Mouse (Mus musculus): ENCODE measurements around the gene Smyd1. TPM values are rescaled to one million over a fixed set of nuclear protein-coding genes. Genes with fewer than 3 reads are reported as not detected.

Gene Smyd1
- polyA plus RNA-seq, 1 experiment from 2014 or later, result 0.32 TPM

GRCm38 (mm10) chr6:71193151-71193740 lies 128.8 kb downstream of the Smyd1 start:
- no peak overlapping the region for H3K27ac ChIP-seq
- H3K4me2 ChIP-seq, result no peak overlapping the region
- no peaks in the 10 kb centered on the region for H3K36me3 ChIP-seq
- H3K4me3 ChIP-seq (replicated peaks), result no peak overlapping the region
- H3K4me1 ChIP-seq, result no peaks in the 10 kb centered on the region
- H3K9me3 ChIP-seq, result no peaks in the 10 kb centered on the region
- H3K27me3 ChIP-seq (replicated peaks), result no peaks in the 10 kb centered on the region
- ATAC-seq (ENCODE audit: insufficient read depth, low FRiP score, low read depth), result no peak
- WGBS, result 85% methylated on average over 6 of the region's 6 CpGs
- no peak overlapping the region for H3K9ac ChIP-seq

- Histone ChIP-seq H3K27ac (no peak overlapping the region), H3K36me3 (no peaks in the 10 kb centered on the region), H3K4me3 (replicated peaks) (no peak overlapping the region), H3K9ac (no peak overlapping the region), H3K4me2 (no peak overlapping the region), H3K9me3 (no peaks in the 10 kb centered on the region), H3K27me3 (replicated peaks) (no peaks in the 10 kb centered on the region), H3K4me1 (no peaks in the 10 kb centered on the region)
- whole genome bisulfite sequencing, result 86% methylated on average over 2 of the region's 2 CpGs
- ATAC-seq (ENCODE audit: insufficient read depth, low FRiP score, low read depth), result no peak
These were observed 131.5 kb downstream of the Smyd1 start for GRCm38 (mm10) chr6:71190501-71190900.

- Histone ChIP-seq H3K4me3 (replicated peaks) (no peak overlapping the region), H3K9me3 (no peaks in the 10 kb centered on the region), H3K4me1 (no peaks in the 10 kb centered on the region), H3K27me3 (replicated peaks) (no peaks in the 10 kb centered on the region), H3K9ac (no peak overlapping the region), H3K36me3 (no peaks in the 10 kb centered on the region), H3K27ac (no peak overlapping the region), H3K4me2 (no peak overlapping the region)
- no peak for ATAC-seq (ENCODE audit: insufficient read depth, low FRiP score, low read depth)
- WGBS, result 59% methylated on average over 1 of the region's 1 CpGs
These were observed 132.5 kb downstream of the Smyd1 start for GRCm38 (mm10) chr6:71189578-71189977.

- no peak overlapping the region for H3K9ac ChIP-seq
- H3K4me3 ChIP-seq (replicated peaks), result no peak overlapping the region
- H3K9me3 ChIP-seq, result no peaks in the 10 kb centered on the region
- H3K4me1 ChIP-seq, result no peaks in the 10 kb centered on the region
- no peak overlapping the region for H3K27ac ChIP-seq
- H3K36me3 ChIP-seq, result no peaks in the 10 kb centered on the region
- H3K27me3 ChIP-seq (replicated peaks), result no peaks in the 10 kb centered on the region
- no peak overlapping the region for H3K4me2 ChIP-seq
- no peak for ATAC-seq (ENCODE audit: insufficient read depth, low FRiP score, low read depth)
- WGBS, result 68% methylated on average over 7 of the region's 7 CpGs
These were observed 137.0 kb downstream of the Smyd1 start for GRCm38 (mm10) chr6:71184941-71185604.

GRCm38 (mm10) chr6:71180596-71180995 lies 141.4 kb downstream of the Smyd1 start:
- 80% methylated on average over 1 of the region's 1 CpGs for WGBS
- no peak for ATAC-seq (ENCODE audit: insufficient read depth, low FRiP score, low read depth)

GRCm38 (mm10) chr6:71172812-71173580 lies 149.0 kb downstream of the Smyd1 start:
- WGBS, result 76% methylated on average over 10 of the region's 10 CpGs
- no peak overlapping the region for H3K4me2 ChIP-seq
- H3K4me3 ChIP-seq (replicated peaks), result no peak overlapping the region
- no peak overlapping the region for H3K27ac ChIP-seq
- no peaks in the 10 kb centered on the region for H3K27me3 ChIP-seq (replicated peaks)
- ATAC-seq (ENCODE audit: insufficient read depth, low FRiP score, low read depth), result no peak
- no peak overlapping the region for H3K9ac ChIP-seq
- H3K9me3 ChIP-seq, result no peaks in the 10 kb centered on the region
- H3K4me1 ChIP-seq, result no peaks in the 10 kb centered on the region
- no peaks in the 10 kb centered on the region for H3K36me3 ChIP-seq

More at GRCm38 (mm10) chr6:71180596-71180995, 141.4 kb downstream of the Smyd1 start:
- H3K27ac ChIP-seq, result no peak overlapping the region
- H3K4me3 ChIP-seq (replicated peaks), result no peak overlapping the region
- H3K9me3 ChIP-seq, result no peaks in the 10 kb centered on the region
- H3K9ac ChIP-seq, result no peak overlapping the region
- H3K36me3 ChIP-seq, result no peaks in the 10 kb centered on the region
- no peak overlapping the region for H3K4me2 ChIP-seq
- H3K27me3 ChIP-seq (replicated peaks), result no peaks in the 10 kb centered on the region
- H3K4me1 ChIP-seq, result no peaks in the 10 kb centered on the region

- ATAC-seq (ENCODE audit: insufficient read depth, low FRiP score, low read depth), result no peak; the same call in 1 of the 2 replicates
- no peaks in the 10 kb centered on the region for H3K4me1 ChIP-seq
- H3K27me3 ChIP-seq (replicated peaks), result no peaks in the 10 kb centered on the region
These were observed 155.4 kb downstream of the Smyd1 start for GRCm38 (mm10) chr6:71166551-71167169.

GRCm38 (mm10) chr6:71164394-71164793 lies 157.6 kb downstream of the Smyd1 start:
- Histone ChIP-seq H3K27ac (no peak overlapping the region), H3K9me3 (no peaks in the 10 kb centered on the region), H3K4me1 (no peaks in the 10 kb centered on the region), H3K36me3 (no peaks in the 10 kb centered on the region), H3K27me3 (replicated peaks) (no peaks in the 10 kb centered on the region), H3K9ac (no peak overlapping the region), H3K4me2 (no peak overlapping the region), H3K4me3 (replicated peaks) (no peak overlapping the region)
- WGBS, result 28% methylated on average over 6 of the region's 6 CpGs
- ATAC-seq (ENCODE audit: insufficient read depth, low FRiP score, low read depth), result peak; percentile 50; the same call in 1 of the 2 replicates

More at GRCm38 (mm10) chr6:71166551-71167169, 155.4 kb downstream of the Smyd1 start:
- Histone ChIP-seq H3K4me3 (replicated peaks) (no peak overlapping the region), H3K36me3 (no peaks in the 10 kb centered on the region), H3K4me2 (no peak overlapping the region), H3K27ac (no peak overlapping the region), H3K9ac (no peak overlapping the region), H3K9me3 (no peaks in the 10 kb centered on the region)
- 33% methylated on average over 6 of the region's 6 CpGs for WGBS

Small RNA genes within 50 kb of the gene (microRNA-seq; reads per million reads assigned to microRNA genes)
- gene Mir8112, result 13.3 reads per million, percentile 29 among the genes with 10 or more reads in this experiment

Other genes with a start within 250 kb of the Smyd1 start
- 12.6 and 14.9 TPM in 2 replicates for gene Thnsl2, start 177.8 kb downstream of the Smyd1 start, polyA plus RNA-seq (2015; fragmentation: Nextera tagmentation; extraction: Ambion mirVana)
- gene Fabp1, start 122.4 kb downstream of the Smyd1 start, polyA plus RNA-seq (2015; fragmentation: Nextera tagmentation; extraction: Ambion mirVana), result 500 and 589 TPM in 2 replicates
- 60.0 and 60.8 TPM in 2 replicates for gene Krcc1, start 50.6 kb downstream of the Smyd1 start, polyA plus RNA-seq (2015; fragmentation: Nextera tagmentation; extraction: Ambion mirVana)
- 0.09 and 0.14 TPM in 2 replicates for gene Cd8b1, start 555 bp upstream of the Smyd1 start, polyA plus RNA-seq (2015; fragmentation: Nextera tagmentation; extraction: Ambion mirVana)
- 0.09 TPM in 1 of 2 replicates, not detected in the other for gene Cd8a, start 51.2 kb upstream of the Smyd1 start, polyA plus RNA-seq (2015; fragmentation: Nextera tagmentation; extraction: Ambion mirVana)
- 13.7 and 14.3 TPM in 2 replicates for gene Rmnd5a, start 118.4 kb upstream of the Smyd1 start, polyA plus RNA-seq (2015; fragmentation: Nextera tagmentation; extraction: Ambion mirVana)
- gene Rnf103, start 171.7 kb upstream of the Smyd1 start, polyA plus RNA-seq (2015; fragmentation: Nextera tagmentation; extraction: Ambion mirVana), result 23.6 and 23.8 TPM in 2 replicates
- 66.8 and 68.9 TPM in 2 replicates for gene Chmp3, start 221.6 kb upstream of the Smyd1 start, polyA plus RNA-seq (2015; fragmentation: Nextera tagmentation; extraction: Ambion mirVana)